Mouse (Mus musculus): ENCODE results near the gene Bach1.

- TF ChIP-seq EP300 (IDR thresholded peaks at IDR 0.05; ENCODE audit: low read depth) (no peak), CTCF (IDR thresholded peaks at IDR 0.05; ENCODE audit: low read depth) (no peak)
These were observed 37.4 kb downstream of the Bach1 start for GRCm38 (mm10) chr16:87736106-87736505.
